Mouse (Mus musculus) lung, postnatal 10 days (tissue): ENCODE results near the gene Vmn1r41.

ENCODE experiments used
- DNase-seq: peaks from one replicate; pipeline ENCODE4 v3.0.0; 2021

Vmn1r41 gene

GRCm38 (mm10) chr6:89740466-89740865 is at the start of gene Vmn1r41:
Gene Vmn1r41 (plus strand): TSS chr6:89740766.
- DNase-seq, result no peak

- no peak for DNase-seq
Measured at GRCm38 (mm10) chr6:89706624-89707023, 33.9 kb upstream of the Vmn1r41 start.

- DNase-seq, result no peak
Measured at GRCm38 (mm10) chr6:89707240-89707639, 33.3 kb upstream of the Vmn1r41 start, which contains the start of gene Vmn1r40. Gene Vmn1r40 (plus strand): TSS chr6:89707540.

GRCm38 (mm10) chr6:89718051-89718450 is 22.5 kb upstream of the Vmn1r41 start:
- DNase-seq, result no peak

GRCm38 (mm10) chr6:89742811-89743210 is 2.2 kb downstream of the Vmn1r41 start:
- DNase-seq, result no peak

DNA sequence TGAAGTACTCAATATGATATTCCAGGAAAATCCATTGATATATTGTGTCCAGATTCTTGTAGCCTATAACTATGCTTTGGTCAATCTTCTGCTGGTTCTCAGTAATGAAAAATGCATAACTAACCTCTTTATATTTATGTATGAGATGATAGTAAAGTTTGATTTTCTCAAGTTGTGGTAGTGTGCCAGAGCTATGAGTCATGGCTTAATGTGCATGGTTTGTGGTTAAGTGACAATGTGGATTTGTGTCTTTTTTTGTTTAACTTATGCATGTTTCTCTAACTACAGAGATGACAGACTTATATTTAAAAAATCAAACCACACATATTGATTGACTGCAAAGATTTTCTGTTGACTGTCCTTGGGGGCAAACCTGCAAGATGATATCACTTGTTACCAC is 49.7 kb downstream of the Vmn1r41 start:
- no peak for DNase-seq
